Mouse (Mus musculus) bone marrow macrophage, adult 2 months (primary cell): ENCODE data around the gene Cyp17a1. TPM values are rescaled to one million over a fixed set of nuclear protein-coding genes. Genes with fewer than 3 reads are reported as not detected.

Source experiments
- H3K27ac ChIP-seq: 2 replicates; pipeline ENCODE4 v1.5.1; 2012; ENCODE audit warnings: low read depth, low read length; ENCODE audit not compliant: insufficient read depth
- H3K4me1 ChIP-seq: 2 replicates; pipeline ENCODE4 v1.6.1; 2012; ENCODE audit warnings: low read length; ENCODE audit not compliant: control insufficient read depth, insufficient read depth
- H3K4me3 ChIP-seq: 2 replicates; pipeline ENCODE4 v1.5.1; 2012; ENCODE audit warnings: mild to moderate bottlenecking, low read length, moderate library complexity; ENCODE audit not compliant: insufficient read depth
- CTCF ChIP-seq: IDR thresholded peaks from 2 replicates; pipeline ENCODE4 v1.5.1; 2012; ENCODE audit warnings: low read depth, mild to moderate bottlenecking, low read length, moderate library complexity
- POLR2A ChIP-seq: IDR thresholded peaks from 2 replicates; pipeline ENCODE4 v1.6.1; 2012; ENCODE audit warnings: mild to moderate bottlenecking, low read depth, low read length, borderline replicate concordance
- polyA plus RNA-seq: library from polyadenylated mRNA; stranded (reverse); fragments of >200 nt; gene quantifications from 2 replicates; pipeline ENCODE4 v1.2.4, GENCODE M21; 2012; ENCODE audit not compliant: missing spikeins, insufficient read depth, insufficient read length

Cyp17a1 gene
- polyA plus RNA-seq, 1 experiment = not detected

DNA sequence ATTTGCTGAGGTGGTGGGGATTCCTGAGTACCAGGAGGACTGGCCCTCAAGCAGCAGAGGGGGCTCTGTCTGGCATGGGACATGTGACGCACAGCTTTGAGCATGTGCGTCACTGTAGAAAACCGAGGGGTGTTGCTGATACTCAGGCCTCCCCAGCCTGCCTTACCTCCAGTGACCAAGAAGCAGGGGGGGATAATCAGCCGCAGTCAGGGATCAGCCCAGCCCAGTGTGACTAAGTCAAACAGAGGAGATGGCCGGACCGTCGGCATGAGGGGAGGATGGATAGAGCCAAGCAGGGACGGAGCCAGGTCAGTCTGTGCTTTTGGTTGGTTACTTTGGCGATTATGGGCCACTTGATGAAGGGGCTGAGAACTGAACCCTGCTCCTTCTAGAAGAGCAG is 41.3 kb downstream of the Cyp17a1 start:
- Histone ChIP-seq H3K27ac (no peak overlapping the region), H3K4me3 (no peak overlapping the region), H3K4me1 (peaks cover 3% of the 10 kb centered on the region; the same call in 1 of the 2 replicates)
- no peak for TF ChIP-seq POLR2A
- no peak for TF ChIP-seq CTCF

DNA sequence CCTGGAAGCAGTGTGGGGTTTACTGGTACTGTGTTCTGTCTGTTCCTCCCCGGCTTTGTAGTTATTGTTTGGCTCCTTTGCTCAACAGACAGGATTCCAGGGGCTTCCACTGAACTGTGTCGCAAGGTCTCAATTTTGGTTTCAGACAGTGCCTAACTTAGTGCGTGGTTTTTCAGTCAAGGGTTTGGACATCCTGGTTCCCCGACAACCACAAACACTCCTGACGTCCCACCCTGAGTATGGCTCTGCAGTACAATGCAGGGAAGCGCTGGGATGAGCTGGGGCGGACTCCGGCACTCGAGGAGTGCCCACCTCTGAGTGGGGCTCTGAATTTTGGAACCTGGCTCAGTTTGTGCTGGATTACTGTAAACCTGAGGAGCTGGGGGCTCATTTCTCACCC is 43.2 kb downstream of the Cyp17a1 start:
- TF ChIP-seq POLR2A = no peak
- no peak for TF ChIP-seq CTCF
- no peak overlapping the region for H3K27ac ChIP-seq
- H3K4me1 ChIP-seq = peaks cover 3% of the 10 kb centered on the region; the same call in 1 of the 2 replicates
- H3K4me3 ChIP-seq = no peak overlapping the region

DNA sequence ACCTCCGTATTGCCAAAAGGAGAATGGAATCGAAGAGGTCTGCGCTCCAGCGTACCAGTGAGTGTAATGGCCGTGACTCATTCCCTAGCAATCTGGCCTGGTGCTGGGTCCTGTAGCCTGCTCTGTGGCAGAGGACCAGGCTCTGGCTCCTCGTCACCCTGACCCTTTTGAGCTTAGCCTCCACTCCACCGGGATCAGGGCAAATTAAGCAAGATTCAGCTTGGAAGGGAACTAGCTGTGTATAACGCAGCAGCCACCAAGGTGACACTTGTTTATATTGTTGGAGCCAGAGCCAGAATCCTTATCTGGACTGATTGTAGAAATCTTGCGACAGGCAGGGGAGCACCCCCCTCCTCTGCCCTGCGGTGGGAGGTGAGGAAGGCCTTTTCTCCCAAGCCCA is 44.6 kb downstream of the Cyp17a1 start:
- H3K4me1 ChIP-seq = peaks cover 3% of the 10 kb centered on the region; the same call in 1 of the 2 replicates
- no peak for TF ChIP-seq POLR2A
- TF ChIP-seq CTCF = no peak
- no peak overlapping the region for H3K4me3 ChIP-seq
- no peak overlapping the region for H3K27ac ChIP-seq

DNA sequence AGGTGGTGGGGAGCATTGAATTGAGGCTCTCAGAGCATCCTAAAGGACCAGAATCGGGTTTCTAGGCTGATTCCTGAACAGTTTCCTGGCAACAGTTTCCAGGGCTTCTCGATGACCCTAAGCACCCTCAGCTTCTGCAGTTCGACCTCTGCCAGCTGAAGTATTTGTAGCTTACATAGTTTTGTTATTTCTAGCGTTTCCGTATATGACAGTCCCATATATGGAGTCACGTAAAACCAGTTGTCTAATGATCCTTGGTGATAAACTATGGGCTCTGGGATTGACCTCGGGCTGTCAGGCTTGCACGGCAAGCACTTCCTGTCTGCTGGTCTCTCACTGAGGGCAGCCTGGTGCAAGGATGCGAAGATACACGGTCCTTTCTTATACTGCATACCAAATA is 47.5 kb downstream of the Cyp17a1 start:
- Histone ChIP-seq H3K4me1 (peaks cover 8% of the 10 kb centered on the region), H3K4me3 (no peak overlapping the region), H3K27ac (no peak overlapping the region)
- no peak for TF ChIP-seq CTCF
- no peak for TF ChIP-seq POLR2A

DNA sequence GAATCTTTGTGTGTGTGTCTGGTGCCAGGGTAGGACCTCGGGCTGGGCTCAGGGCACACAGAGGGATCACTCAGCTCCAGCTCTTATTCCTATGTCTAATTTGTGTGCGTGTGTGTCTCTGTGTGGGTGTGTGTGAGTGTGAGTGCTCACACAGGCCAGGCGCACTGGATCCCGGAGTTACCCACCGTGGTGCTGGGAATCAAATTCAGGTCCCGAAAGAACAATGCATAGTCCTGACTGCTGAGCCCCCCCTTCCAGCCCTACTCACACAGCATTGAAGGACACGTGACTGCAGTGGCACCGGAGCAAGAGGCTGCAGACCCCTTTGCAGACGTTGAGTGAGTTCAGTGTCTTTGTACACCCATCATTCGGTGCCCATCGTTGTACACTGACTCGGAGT is 48.0 kb downstream of the Cyp17a1 start:
- Histone ChIP-seq H3K4me3 (no peak overlapping the region), H3K4me1 (peaks cover 13% of the 10 kb centered on the region), H3K27ac (no peak overlapping the region)
- TF ChIP-seq POLR2A = no peak

DNA sequence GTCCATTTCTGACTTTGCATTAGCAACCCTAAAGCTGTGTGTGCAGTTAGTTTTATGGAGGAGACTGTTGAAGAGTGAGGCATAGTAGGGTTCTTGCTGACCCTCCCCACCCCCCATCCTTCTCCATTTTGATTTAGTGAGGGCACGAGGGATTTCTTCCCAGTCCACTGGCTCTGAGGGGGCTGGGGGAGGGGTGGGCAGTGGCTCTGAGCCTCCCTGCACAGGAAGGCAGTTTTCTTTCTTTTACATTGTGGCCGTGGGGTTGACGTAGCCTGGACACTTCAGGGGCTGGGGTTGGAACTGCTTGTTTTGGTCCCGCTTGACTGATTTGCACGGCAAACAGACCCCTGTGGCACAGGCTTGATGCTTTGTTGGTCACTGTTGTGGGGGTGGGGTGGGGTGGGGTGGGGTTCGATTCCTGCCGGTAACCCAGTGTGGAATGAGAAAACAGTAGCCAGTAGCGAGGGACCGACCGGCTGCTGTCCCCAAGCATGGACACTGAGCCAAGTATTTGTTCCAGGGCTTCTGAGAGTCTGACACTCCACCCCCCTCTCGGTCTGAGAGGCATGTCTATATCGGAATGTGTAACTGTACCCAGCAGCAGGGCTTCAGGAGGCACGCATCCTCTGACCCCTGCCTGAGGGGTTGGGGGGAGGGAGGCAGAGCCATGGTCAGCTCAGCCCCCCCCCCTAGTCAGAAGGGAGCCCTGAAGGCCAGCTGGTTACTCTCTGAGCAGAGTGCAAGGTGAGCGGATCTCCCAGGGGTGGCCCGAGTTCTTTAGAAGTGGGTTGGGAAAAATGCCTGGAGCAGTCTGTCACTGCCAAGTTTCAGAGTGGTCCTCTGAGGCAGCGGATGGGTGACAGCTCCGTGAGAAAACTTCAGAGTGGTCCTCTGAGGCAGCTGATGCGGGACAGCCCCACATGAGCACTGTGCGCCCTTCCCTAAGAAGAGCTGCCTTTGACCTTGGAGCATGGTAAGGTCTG is 48.9 kb downstream of the Cyp17a1 start:
- H3K27ac ChIP-seq = no peak overlapping the region
- TF ChIP-seq CTCF = no peak
- TF ChIP-seq POLR2A = no peak
- H3K4me1 ChIP-seq = peaks cover 19% of the 10 kb centered on the region
- no peak overlapping the region for H3K4me3 ChIP-seq

DNA sequence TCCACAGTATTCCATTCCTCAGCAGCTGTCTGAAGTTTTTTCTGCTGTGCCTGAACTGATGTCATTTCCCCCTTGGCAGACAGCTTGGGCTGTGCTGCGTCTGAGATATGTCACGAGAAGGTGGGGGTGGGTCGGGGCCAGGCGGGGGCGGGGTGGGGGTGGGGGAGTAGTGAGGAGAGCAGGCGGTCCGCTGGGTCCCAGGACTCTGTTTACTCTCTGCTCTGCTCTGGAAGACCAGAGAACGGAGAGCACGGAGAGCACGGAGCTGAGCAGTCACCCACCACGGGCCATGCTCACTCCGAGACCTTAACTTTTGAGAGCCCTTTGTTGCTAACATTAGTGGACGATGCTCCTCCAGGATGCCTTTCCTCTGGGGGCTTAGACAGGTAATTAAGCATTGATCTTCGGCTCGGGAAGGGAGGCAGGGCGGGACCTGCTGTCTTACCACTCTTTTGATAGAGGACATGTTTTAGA is 49.7 kb downstream of the Cyp17a1 start:
- TF ChIP-seq POLR2A (no peak), CTCF (no peak)
- H3K4me3 ChIP-seq = no peak overlapping the region
- H3K4me1 ChIP-seq = peaks cover 25% of the 10 kb centered on the region
- H3K27ac ChIP-seq = no peak overlapping the region

DNA sequence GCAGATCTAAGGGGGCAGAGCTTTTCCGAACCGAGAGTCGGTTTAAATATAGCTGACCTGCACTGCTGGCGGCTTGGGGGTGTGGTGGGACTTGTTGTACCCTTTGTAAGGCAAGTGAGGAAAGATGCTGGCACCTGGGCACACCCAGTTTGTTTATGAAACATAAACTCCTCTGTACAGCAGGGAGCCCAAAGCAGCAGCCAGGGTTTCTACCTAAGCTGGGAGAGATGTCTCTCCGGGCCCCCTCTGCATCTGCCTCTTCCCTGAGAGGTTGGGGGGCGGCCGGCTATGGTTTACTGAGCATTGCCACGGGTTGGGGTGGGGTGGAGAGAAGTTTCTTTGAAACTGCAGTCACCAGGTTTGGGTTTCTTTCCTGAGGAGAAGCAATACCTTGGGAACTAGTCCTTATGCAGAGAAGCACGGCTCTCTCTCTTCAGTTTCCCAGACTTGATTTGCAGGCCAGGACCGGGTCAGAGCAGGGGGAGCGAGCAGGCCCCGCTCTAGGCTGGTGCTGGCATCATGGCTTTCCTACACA is 50.2 kb downstream of the Cyp17a1 start:
- Histone ChIP-seq H3K27ac (no peak overlapping the region), H3K4me1 (peaks cover 30% of the 10 kb centered on the region), H3K4me3 (no peak overlapping the region)
- TF ChIP-seq POLR2A (no peak), CTCF (no peak)

DNA sequence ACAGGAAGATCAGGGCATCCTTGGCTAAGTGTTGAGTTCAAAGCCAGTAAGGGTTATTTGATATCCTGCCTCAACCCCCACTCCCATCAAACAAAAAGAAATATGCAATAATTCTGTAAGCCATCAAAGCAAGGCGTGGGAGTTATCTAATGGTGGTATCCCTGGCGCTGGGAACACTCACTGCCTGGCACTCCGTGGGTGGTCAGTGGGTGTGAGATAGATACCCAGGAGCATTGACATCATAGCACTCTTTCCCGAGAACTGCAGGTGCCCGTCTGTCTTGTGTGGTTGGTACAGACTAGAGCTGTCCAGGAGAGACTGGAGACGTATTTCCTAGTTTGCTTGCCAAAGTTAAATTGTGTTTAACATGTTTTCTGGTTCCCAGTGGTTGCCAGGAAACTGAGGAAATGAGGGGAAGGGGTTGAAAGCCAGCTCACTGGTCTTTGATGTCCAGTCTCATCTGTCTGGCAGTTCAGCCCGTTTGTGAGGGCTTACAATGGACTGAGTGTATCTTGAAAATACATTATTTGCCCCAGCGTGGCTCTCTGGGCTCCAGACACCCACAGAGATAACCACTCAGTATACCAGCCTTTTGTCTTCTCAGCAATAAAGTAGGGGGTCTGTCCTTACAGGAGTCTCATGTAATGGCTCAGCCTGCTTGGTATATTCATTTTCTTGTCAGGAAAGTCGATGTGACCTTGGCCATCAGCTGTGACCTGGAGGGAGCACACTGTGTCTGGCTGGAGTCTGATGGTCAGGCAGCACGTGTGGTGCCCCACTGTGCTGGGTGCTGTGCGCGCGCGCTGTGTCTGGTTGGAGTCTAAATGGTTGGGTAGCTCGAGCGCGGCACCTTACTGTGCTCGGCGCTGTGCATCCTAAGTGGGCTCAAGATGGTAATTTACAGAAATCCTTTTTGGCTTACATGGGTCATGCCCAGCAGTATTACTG is 51.5 kb downstream of the Cyp17a1 start:
- Histone ChIP-seq H3K4me1 (peaks cover 40% of the 10 kb centered on the region), H3K4me3 (no peak overlapping the region), H3K27ac (no peak overlapping the region)
- TF ChIP-seq CTCF (no peak), POLR2A (no peak)
